16 mouse cellular contexts compared by ENCODE assay signal in the genomic region with DNA sequence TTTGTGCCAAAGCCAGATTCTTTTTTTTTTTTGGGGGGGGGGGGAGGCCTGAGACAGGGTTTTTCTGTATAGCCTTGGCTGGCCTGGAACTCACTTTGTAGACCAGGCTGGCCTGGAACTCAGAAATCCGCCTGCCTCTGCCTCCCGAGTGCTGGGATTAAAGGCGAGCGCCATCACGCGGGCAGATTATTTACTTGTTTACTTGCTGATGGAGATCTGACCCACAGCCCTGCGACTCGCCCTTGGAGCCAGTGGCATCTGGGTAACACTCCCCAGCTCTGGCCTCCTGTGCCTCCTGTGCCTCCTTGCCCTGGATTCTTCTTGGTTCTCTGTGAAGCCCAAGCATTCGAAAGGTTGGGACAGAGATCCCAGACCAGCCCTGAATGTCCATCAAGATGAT. TPM values are rescaled to one million over a fixed set of nuclear protein-coding genes. Genes with fewer than 3 reads are reported as not detected.
DNase-seq lines count a peak whose midpoint lies in the region; ATAC-seq and TF ChIP-seq lines count a peak whose summit lies in the region.
"Had no signal": no experiment of that assay in that cellular context is flagged by ENCODE, and none has a peak within 500 bp of the region (broad histone marks: within the 10 kb centered on the region; RNA-seq: fewer than 3 reads in every experiment).

No protein-coding gene starts in this region.

- WGBS in forebrain, embryonic 15.5 days, result 93% methylated on average over 9 of the region's 9 CpGs
- 91% methylated on average over 9 of the region's 9 CpGs for WGBS in forebrain, postnatal 0 days
- WGBS in neural tube, embryonic 14.5 days, result 94% methylated on average over 9 of the region's 9 CpGs
- WGBS in stomach, postnatal 0 days, result 74% methylated on average over 9 of the region's 9 CpGs

- no peak for DNase-seq in forebrain, postnatal 0 days
- DNase-seq in kidney, adult 9 months, result peak; percentile 31
- no peak for DNase-seq in kidney, adult 8-10 months
- no peak for DNase-seq in neural tube, embryonic 10.5 days (ENCODE audit: extremely low spot score, low spot score)
- DNase-seq in stomach, postnatal 0 days (ENCODE audit: low spot score), result no peak
- no peak for DNase-seq in right cerebral cortex, adult 18-20 months
- DNase-seq: adrenal gland, adult 8-10 months; gastrocnemius, postnatal 14 days; kidney, adult 18-20 months; right cerebral cortex, postnatal 14 days had no signal

- H3K4me1 ChIP-seq in forebrain, embryonic 15.5 days, result peaks cover 83% of the 10 kb centered on the region
- peaks cover 42% of the 10 kb centered on the region for H3K4me1 ChIP-seq in forebrain, postnatal 0 days (ENCODE audit: insufficient read depth)
- peaks cover 75% of the 10 kb centered on the region for H3K4me1 ChIP-seq in neural tube, embryonic 14.5 days (ENCODE audit: control insufficient read depth, insufficient read depth, low read length)
- peaks cover 37% of the 10 kb centered on the region for H3K4me1 ChIP-seq in stomach, postnatal 0 days (replicated peaks; ENCODE audit: control insufficient read depth, insufficient read depth)

- H3K9me3 ChIP-seq in forebrain, embryonic 15.5 days, result no peaks in the 10 kb centered on the region
- no peaks in the 10 kb centered on the region for H3K9me3 ChIP-seq in forebrain, postnatal 0 days (ENCODE audit: low read length)
- H3K9me3 ChIP-seq in neural tube, embryonic 14.5 days (ENCODE audit: control insufficient read depth, low read length), result no peaks in the 10 kb centered on the region
- no peaks in the 10 kb centered on the region for H3K9me3 ChIP-seq in stomach, postnatal 0 days (ENCODE audit: control insufficient read depth, low read length)
- H3K9me3 ChIP-seq: midbrain, embryonic 15.5 days; neural tube, embryonic 15.5 days had no signal

- no peak overlapping the region for H3K9ac ChIP-seq in forebrain, embryonic 15.5 days (replicated peaks)
- H3K9ac ChIP-seq in forebrain, postnatal 0 days, result no peak overlapping the region
- H3K9ac ChIP-seq in neural tube, embryonic 14.5 days (replicated peaks; ENCODE audit: low read depth, low read length), result no peak overlapping the region
- no peak overlapping the region for H3K9ac ChIP-seq in stomach, postnatal 0 days (ENCODE audit: low read length)
- H3K9ac ChIP-seq: neural tube, embryonic 15.5 days had no signal

- H3K4me2 ChIP-seq in forebrain, embryonic 15.5 days (replicated peaks), result no peak overlapping the region
- H3K4me2 ChIP-seq in forebrain, postnatal 0 days (ENCODE audit: low read depth), result no peak overlapping the region
- H3K4me2 ChIP-seq in neural tube, embryonic 14.5 days (ENCODE audit: low read depth, low read length), result no peak overlapping the region
- H3K4me2 ChIP-seq in stomach, postnatal 0 days (replicated peaks; ENCODE audit: low read depth), result no peak overlapping the region
- H3K4me2 ChIP-seq: midbrain, embryonic 15.5 days had no signal

- ATAC-seq in forebrain, embryonic 15.5 days (replicated peaks), result no peak
- no peak for ATAC-seq in forebrain, postnatal 0 days
- ATAC-seq in neural tube, embryonic 14.5 days (ENCODE audit: low read depth), result no peak
- no peak for ATAC-seq in stomach, postnatal 0 days (ENCODE audit: low FRiP score, low TSS enrichment)
- ATAC-seq: midbrain, embryonic 15.5 days had no signal

- H3K27me3 ChIP-seq in forebrain, embryonic 15.5 days, result no peaks in the 10 kb centered on the region
- no peaks in the 10 kb centered on the region for H3K27me3 ChIP-seq in forebrain, postnatal 0 days (ENCODE audit: insufficient read depth, low read length)
- H3K27me3 ChIP-seq in neural tube, embryonic 14.5 days (ENCODE audit: control insufficient read depth, insufficient read depth, low read length), result no peaks in the 10 kb centered on the region
- no peaks in the 10 kb centered on the region for H3K27me3 ChIP-seq in stomach, postnatal 0 days (ENCODE audit: control insufficient read depth, insufficient read depth, low read length)
- H3K27me3 ChIP-seq: midbrain, embryonic 15.5 days; neural tube, embryonic 15.5 days had no signal

- TF ChIP-seq CTCF in forebrain, postnatal 0 days (IDR thresholded peaks at IDR 0.05; ENCODE audit: low read depth), result no peak
- TF ChIP-seq CTCF in stomach, postnatal 0 days (IDR thresholded peaks at IDR 0.05; ENCODE audit: low read depth), result no peak

- peak overlapping the region; percentile 62 for H3K27ac ChIP-seq in forebrain, embryonic 15.5 days (replicated peaks)
- H3K27ac ChIP-seq in forebrain, postnatal 0 days (ENCODE audit: low read depth, low read length), result no peak overlapping the region
- H3K27ac ChIP-seq in neural tube, embryonic 14.5 days (ENCODE audit: low read depth, low read length), result 0 out of 2 replicates have a peak overlapping the region, but pooled peaks have one; percentile 52
- peak overlapping the region; percentile 82 for H3K27ac ChIP-seq in stomach, postnatal 0 days (replicated peaks)

- no peak for TF ChIP-seq EP300 in stomach, postnatal 0 days (optimal IDR thresholded peaks at IDR 0.05)

- no peaks in the 10 kb centered on the region for H3K36me3 ChIP-seq in forebrain, embryonic 15.5 days
- no peaks in the 10 kb centered on the region for H3K36me3 ChIP-seq in forebrain, postnatal 0 days (ENCODE audit: insufficient read depth)
- H3K36me3 ChIP-seq in neural tube, embryonic 14.5 days (ENCODE audit: control insufficient read depth, insufficient read depth, low read length), result no peaks in the 10 kb centered on the region
- H3K36me3 ChIP-seq in stomach, postnatal 0 days (ENCODE audit: control insufficient read depth, insufficient read depth, low read length), result peaks cover 6% of the 10 kb centered on the region; the same call in 1 of the 2 replicates
- H3K36me3 ChIP-seq: midbrain, embryonic 15.5 days; neural tube, embryonic 15.5 days had no signal

- H3K4me3 ChIP-seq in forebrain, embryonic 15.5 days, result no peak overlapping the region
- H3K4me3 ChIP-seq in forebrain, postnatal 0 days (ENCODE audit: low read depth, low read length), result no peak overlapping the region
- H3K4me3 ChIP-seq in neural tube, embryonic 14.5 days (ENCODE audit: low read depth, low read length), result no peak overlapping the region
- no peak overlapping the region for H3K4me3 ChIP-seq in stomach, postnatal 0 days (ENCODE audit: low read depth, low read length)
- H3K4me3 ChIP-seq: erythroblast, embryonic 14.5 days; midbrain, embryonic 15.5 days; neural tube, embryonic 15.5 days had no signal

RNA-seq across cellular contexts. Expression of a gene that starts 7.1 kb away (rescaled TPM):
- polyA plus RNA-seq in forebrain, embryonic 15.5 days (2015; fragmentation: Nextera tagmentation; extraction: Ambion mirVana), result 26.0 and 26.9 TPM in 2 replicates
- 45.9 and 56.0 TPM in 2 replicates for total RNA-seq in forebrain, postnatal 0 days (2014; rRNA removed)
- polyA plus RNA-seq in forebrain, postnatal 0 days (2015; fragmentation: Nextera tagmentation; extraction: Ambion mirVana), result 12.8 and 14.4 TPM in 2 replicates
- 15.1 and 27.9 TPM in 2 replicates for polyA plus RNA-seq in neural tube, embryonic 14.5 days (2014; fragmentation: Nextera tagmentation; extraction: Ambion mirVana)
- 29.1 and 33.0 TPM in 2 replicates for polyA plus RNA-seq in stomach, postnatal 0 days (2015; fragmentation: Nextera tagmentation; extraction: Ambion mirVana)

RNA-seq across cellular contexts. Expression of a gene that starts 14.9 kb away (rescaled TPM):
- 0.26 and 0.45 TPM in 2 replicates for polyA plus RNA-seq in forebrain, embryonic 15.5 days (2015; fragmentation: Nextera tagmentation; extraction: Ambion mirVana)
- total RNA-seq in forebrain, postnatal 0 days (2014; rRNA removed), result 0.08 and 0.67 TPM in 2 replicates
- polyA plus RNA-seq in forebrain, postnatal 0 days (2015; fragmentation: Nextera tagmentation; extraction: Ambion mirVana), result 0.18 and 0.24 TPM in 2 replicates
- 0.15 and 27.1 TPM in 2 replicates for polyA plus RNA-seq in neural tube, embryonic 14.5 days (2014; fragmentation: Nextera tagmentation; extraction: Ambion mirVana)
- polyA plus RNA-seq in stomach, postnatal 0 days (2015; fragmentation: Nextera tagmentation; extraction: Ambion mirVana), result 10.7 and 12.3 TPM in 2 replicates
- polyA plus RNA-seq: liver, embryonic 16.5 days had no signal

RNA-seq across cellular contexts. Expression of a gene that starts 45.1 kb away (rescaled TPM):
- 67.3 and 70.6 TPM in 2 replicates for polyA plus RNA-seq in forebrain, embryonic 15.5 days (2015; fragmentation: Nextera tagmentation; extraction: Ambion mirVana)
- 39.2 and 55.6 TPM in 2 replicates for total RNA-seq in forebrain, postnatal 0 days (2014; rRNA removed)
- polyA plus RNA-seq in forebrain, postnatal 0 days (2015; fragmentation: Nextera tagmentation; extraction: Ambion mirVana), result 45.8 and 52.1 TPM in 2 replicates
- polyA plus RNA-seq in neural tube, embryonic 14.5 days (2014; fragmentation: Nextera tagmentation; extraction: Ambion mirVana), result 60.1 and 64.6 TPM in 2 replicates
- 58.9 and 61.3 TPM in 2 replicates for polyA plus RNA-seq in stomach, postnatal 0 days (2015; fragmentation: Nextera tagmentation; extraction: Ambion mirVana)

RNA-seq across cellular contexts. Expression of a gene that starts 55.6 kb away (rescaled TPM):
- 20.6 and 22.7 TPM in 2 replicates for polyA plus RNA-seq in forebrain, embryonic 15.5 days (2015; fragmentation: Nextera tagmentation; extraction: Ambion mirVana)
- total RNA-seq in forebrain, postnatal 0 days (2014; rRNA removed), result 9.2 and 10.9 TPM in 2 replicates
- 16.1 and 21.0 TPM in 2 replicates for polyA plus RNA-seq in forebrain, postnatal 0 days (2015; fragmentation: Nextera tagmentation; extraction: Ambion mirVana)
- 24.1 and 24.6 TPM in 2 replicates for polyA plus RNA-seq in neural tube, embryonic 14.5 days (2014; fragmentation: Nextera tagmentation; extraction: Ambion mirVana)
- 32.4 and 36.8 TPM in 2 replicates for polyA plus RNA-seq in stomach, postnatal 0 days (2015; fragmentation: Nextera tagmentation; extraction: Ambion mirVana)

RNA-seq across cellular contexts. Expression of a gene that starts 55.7 kb away (rescaled TPM):
- polyA plus RNA-seq in forebrain, embryonic 15.5 days (2015; fragmentation: Nextera tagmentation; extraction: Ambion mirVana), result 0.14 and 0.28 TPM in 2 replicates
- total RNA-seq in forebrain, postnatal 0 days (2014; rRNA removed), result 0.14 TPM in 1 of 2 replicates, not detected in the other
- 0.08 and 0.15 TPM in 2 replicates for polyA plus RNA-seq in forebrain, postnatal 0 days (2015; fragmentation: Nextera tagmentation; extraction: Ambion mirVana)
- 0.15 and 0.21 TPM in 2 replicates for polyA plus RNA-seq in neural tube, embryonic 14.5 days (2014; fragmentation: Nextera tagmentation; extraction: Ambion mirVana)
- polyA plus RNA-seq in stomach, postnatal 0 days (2015; fragmentation: Nextera tagmentation; extraction: Ambion mirVana), result 1.2 and 1.3 TPM in 2 replicates
- polyA plus RNA-seq: erythroblast, embryonic 14.5 days had no signal
